Mouse (Mus musculus) lung, adult 10 weeks (tissue): ENCODE measurements around the gene Zglp1. TPM values are rescaled to one million over a fixed set of nuclear protein-coding genes. Genes with fewer than 3 reads are reported as not detected.

Experiments used
- polyA plus RNA-seq: library from polyadenylated mRNA; stranded (reverse); fragments of 350-450 nt; fragmentation: Illumina TruSeq; extraction: RNeasy Lipid Tissue Mini Kit (QIAGEN cat#74804); gene quantifications from one replicate; pipeline ENCODE4 v1.2.3, GENCODE M21; 2014; ENCODE audit warnings: low read depth, low replicate concordance; ENCODE audit not compliant: insufficient read depth

Zglp1 gene
- not detected for polyA plus RNA-seq

DNA sequence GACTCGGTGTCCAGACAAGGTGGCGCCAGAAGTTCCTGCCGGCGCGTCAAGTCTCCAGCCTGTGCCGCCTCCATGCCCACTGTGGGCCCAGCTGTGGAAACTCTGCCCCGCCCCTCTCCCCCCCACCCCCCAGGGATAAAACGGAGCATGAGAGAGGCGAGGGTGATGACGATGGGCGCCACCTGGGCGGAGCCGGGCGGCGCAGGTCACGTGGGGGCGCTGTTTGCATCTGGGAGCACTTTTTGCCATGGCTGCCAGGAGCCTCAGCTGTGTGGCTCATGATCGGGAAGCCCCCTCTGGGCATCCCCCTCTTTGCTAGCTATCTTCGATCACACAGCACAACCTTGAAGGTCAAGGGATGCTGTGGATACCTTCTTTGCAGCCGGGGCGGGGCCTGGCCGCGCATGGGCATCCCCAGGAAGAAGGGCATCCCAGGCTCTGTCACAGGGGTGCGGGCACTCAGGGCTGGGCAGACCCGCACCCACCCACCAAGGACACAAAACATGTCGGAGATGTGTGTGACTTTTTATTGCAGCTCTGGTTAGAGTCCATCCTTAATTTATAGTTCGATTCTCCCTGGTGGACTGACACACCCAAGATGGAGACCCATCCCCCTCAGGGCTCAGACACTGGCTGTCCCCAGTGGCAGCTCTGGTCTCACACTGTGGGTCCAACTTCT lies at the start of gene Zglp1:
Gene Zglp1 (minus strand): TSS at position 88 of the 679 bp plus-strand sequence.

DNA sequence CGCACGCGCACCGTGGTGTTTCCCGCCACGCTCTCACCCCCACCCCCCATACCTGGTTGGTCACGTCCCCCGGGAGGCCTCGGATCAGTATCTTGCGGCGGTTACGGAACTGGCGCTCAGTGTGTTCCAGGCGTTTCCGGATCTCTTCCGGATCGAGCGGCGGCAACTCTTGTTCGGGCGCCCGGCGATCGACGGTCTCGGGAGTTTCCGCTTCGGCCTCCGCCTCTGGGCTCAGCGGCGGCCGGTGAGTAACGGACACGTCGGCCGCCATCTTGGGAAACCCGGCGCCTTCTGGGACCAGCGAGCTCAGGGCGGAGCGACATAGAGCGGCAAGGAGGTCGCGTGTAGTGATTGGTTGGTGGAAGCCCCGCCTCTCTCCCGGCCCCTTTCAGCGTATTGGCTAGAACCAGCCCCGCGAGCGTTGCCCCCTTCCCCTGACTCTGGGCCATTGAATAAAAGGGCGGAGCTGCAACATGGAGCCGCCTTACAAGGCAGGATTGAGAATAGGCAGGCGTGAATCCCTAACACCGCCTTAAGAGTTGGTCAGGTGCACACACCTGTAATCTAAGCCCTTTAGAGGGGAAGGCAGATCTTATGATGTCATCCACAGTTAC lies 24.9 kb upstream of the Zglp1 start, which contains the start of the genes Gm38431 and Raver1:
Gene Gm38431 (minus strand): TSS at position 291 of the 614 bp plus-strand sequence.
Gene Raver1 (minus strand): TSS at position 302 of the 614 bp plus-strand sequence.

DNA sequence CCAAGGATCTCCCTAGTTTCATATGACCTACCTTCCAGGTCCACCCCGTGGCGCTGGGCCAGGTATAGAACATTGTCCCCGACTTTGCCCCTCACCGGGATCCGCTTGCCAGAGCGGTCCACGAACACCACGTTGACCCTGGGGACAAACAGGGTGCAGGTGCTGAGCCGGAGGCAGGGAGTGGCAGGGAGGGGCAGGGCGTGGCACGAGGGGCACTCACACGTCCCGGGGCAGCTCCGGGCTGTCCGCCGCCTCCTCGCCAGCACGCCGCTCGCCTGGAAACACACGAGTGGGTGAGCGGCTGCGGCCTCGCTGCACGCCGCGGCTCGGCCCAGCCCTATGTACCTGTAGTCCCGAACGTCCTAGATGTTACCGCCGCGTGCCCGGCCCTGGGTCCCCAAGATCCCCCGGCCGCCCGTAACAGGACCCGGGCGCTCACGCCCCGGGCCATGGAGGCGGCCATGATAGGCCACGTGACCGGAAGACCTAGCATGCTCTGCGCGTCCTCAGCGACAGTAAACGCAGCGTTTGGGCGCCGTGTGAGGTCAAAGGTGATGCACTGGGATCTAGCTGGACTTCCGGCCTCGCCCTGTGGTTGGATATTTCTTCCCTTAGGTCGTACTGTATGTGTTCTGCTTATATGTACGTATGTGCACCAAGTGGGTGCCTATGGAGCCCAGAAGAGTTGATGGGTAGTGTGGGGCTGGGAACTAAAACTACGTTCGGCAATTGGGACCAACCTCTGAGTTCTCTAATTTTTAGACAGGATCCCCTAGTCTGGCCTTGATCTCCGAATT lies 6.3 kb upstream of the Zglp1 start, which contains the start of the genes Gm49373 and Fdx1l:
Gene Gm49373 (minus strand): TSS at position 53 of the 797 bp plus-strand sequence.
Gene Fdx1l (minus strand): TSS at position 571 of the 797 bp plus-strand sequence.

DNA sequence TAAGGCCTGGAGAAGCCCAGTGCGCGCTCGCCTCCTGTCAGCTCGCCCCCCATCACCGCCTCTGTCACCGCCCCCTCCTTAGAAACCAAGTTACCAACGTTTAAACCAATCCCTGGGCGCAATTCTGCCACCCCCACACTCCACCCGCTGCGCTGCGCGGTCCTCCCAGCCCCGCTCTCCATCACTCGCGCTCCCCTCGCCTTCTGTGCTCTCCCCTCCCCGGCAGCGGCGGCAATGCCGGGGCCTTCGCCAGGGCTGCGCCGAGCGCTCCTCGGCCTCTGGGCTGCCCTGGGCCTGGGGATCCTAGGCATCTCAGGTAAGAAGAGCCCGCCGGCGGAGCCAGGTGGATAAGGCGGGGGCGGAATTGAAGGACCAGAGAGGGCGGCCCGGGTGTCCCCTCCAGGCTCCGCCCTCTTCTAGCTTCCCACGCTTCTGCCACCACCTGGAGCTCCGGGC lies 35.0 kb downstream of the Zglp1 start, which contains the start of gene Icam5:
Gene Icam5 (plus strand): TSS at position 178 of the 456 bp plus-strand sequence.

DNA sequence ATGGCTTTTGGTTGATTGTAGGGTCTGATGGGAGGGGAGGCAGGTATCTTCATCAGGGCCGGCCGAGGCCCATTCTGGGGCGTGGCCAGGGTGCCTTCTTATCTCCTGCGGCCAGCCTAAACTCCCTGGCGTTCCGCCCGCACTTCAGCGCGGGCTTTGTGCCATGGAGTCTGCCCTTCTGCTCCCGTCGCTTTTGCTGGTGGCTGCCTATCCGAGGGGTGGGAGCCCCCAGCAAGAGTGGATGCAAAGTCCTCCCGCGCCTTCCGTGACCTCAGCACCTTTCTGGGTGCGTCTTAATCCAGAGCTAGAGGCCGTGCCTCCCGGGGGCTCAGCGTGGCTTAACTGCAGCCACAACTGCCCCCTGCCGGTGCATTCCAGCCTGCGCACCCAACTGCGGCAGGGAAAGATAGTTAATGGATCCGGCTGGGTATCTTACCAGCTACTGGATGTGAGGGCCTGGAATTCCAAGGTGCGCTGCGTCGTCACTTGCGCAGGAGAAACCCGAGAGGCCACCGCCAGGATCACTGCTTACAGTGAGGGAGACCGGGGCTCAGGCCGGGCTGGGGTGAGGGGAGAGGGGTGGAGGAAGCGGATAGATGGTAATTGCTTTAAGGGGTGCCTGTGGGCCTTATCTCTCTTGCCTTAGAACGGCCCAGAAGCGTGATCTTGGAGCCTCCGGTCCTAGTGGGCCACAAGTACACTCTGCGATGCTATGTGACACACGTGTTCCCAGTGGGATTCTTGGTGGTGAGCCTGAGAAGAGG lies 37.4 kb downstream of the Zglp1 start, which contains the start of gene Icam4:
Gene Icam4 (plus strand): TSS at position 83 of the 764 bp plus-strand sequence.

DNA sequence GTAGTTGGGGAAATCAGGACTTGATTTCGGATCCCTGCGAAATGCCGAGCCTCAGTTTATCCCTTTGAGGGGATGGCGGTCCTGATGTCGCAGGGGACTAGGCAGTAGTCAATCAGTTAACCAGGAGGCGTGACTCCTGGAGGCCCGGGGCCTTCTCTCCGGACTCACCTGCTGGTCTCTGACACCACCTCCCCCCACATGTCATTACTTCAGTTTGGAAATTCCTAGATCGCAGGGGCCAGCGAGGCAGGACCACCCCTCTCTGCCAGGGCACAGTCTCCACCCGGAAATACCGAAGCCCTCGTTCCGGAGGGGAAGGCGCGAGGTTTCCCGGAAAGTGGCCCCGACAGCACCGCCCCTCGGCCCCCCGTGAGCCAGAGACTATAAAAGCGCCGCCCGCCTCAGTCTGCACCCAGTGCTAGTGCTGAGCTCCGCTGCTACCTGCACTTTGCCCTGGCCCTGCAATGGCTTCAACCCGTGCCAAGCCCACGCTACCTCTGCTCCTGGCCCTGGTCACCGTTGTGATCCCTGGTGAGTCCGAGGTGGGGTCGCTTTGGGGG lies 51.2 kb downstream of the Zglp1 start, which contains the start of gene Icam1:
Gene Icam1 (plus strand): TSS at position 415 of the 560 bp plus-strand sequence.

Other genes starting within 250 kb of the Zglp1 start
- not detected for gene Rdh8, start 248.6 kb downstream of the Zglp1 start, polyA plus RNA-seq
- gene A230050P20Rik, start 198.5 kb downstream of the Zglp1 start, polyA plus RNA-seq, result 17.4 TPM
- 2.2 TPM for gene Angptl6, start 187.4 kb downstream of the Zglp1 start, polyA plus RNA-seq
- gene Ppan, start 178.9 kb downstream of the Zglp1 start, polyA plus RNA-seq, result 15.0 TPM
- gene Eif3g, start 168.5 kb downstream of the Zglp1 start, polyA plus RNA-seq, result 123 TPM
- gene Dnmt1, start 107.2 kb downstream of the Zglp1 start, polyA plus RNA-seq, result 8.6 TPM
- 8.2 TPM for gene S1pr2, start 90.3 kb downstream of the Zglp1 start, polyA plus RNA-seq
- gene Mrpl4, start 64.4 kb downstream of the Zglp1 start, polyA plus RNA-seq, result 54.9 TPM
- gene Icam1, start 51.1 kb downstream of the Zglp1 start, polyA plus RNA-seq, result 159 TPM
- gene Icam4, start 37.7 kb downstream of the Zglp1 start, polyA plus RNA-seq, result 1.6 TPM
- gene Icam5, start 35.0 kb downstream of the Zglp1 start, polyA plus RNA-seq, result 0.12 TPM
- 0.21 TPM for gene Gm49373, start 6.0 kb upstream of the Zglp1 start, polyA plus RNA-seq
- gene Fdx1l, start 6.5 kb upstream of the Zglp1 start, polyA plus RNA-seq, result 40.1 TPM
- gene Gm38431, start 24.9 kb upstream of the Zglp1 start, polyA plus RNA-seq, result 0.10 TPM
- gene Raver1, start 24.9 kb upstream of the Zglp1 start, polyA plus RNA-seq, result 17.8 TPM
- gene Tyk2, start 64.2 kb upstream of the Zglp1 start, polyA plus RNA-seq, result 9.4 TPM
- gene Cdc37, start 82.9 kb upstream of the Zglp1 start, polyA plus RNA-seq, result 99.3 TPM
- gene Pde4a, start 98.6 kb upstream of the Zglp1 start, polyA plus RNA-seq, result 3.4 TPM
- gene Keap1, start 172.3 kb upstream of the Zglp1 start, polyA plus RNA-seq, result 24.3 TPM
- 1.3 TPM for gene S1pr5, start 181.3 kb upstream of the Zglp1 start, polyA plus RNA-seq
- 25.0 TPM for gene Atg4d, start 198.2 kb upstream of the Zglp1 start, polyA plus RNA-seq
- gene Kri1, start 220.9 kb upstream of the Zglp1 start, polyA plus RNA-seq, result 18.5 TPM
- gene Cdkn2d, start 224.3 kb upstream of the Zglp1 start, polyA plus RNA-seq, result 20.3 TPM
- gene Ap1m2, start 245.2 kb upstream of the Zglp1 start, polyA plus RNA-seq, result 27.2 TPM